Mouse (Mus musculus) testis, adult 10 weeks (tissue): ENCODE results near the gene Diaph3. TPM values are rescaled to one million over a fixed set of nuclear protein-coding genes. Genes with fewer than 3 reads are reported as not detected.

Experiments
- polyA plus RNA-seq: library from polyadenylated mRNA; stranded (reverse); fragments of 350-450 nt; fragmentation: Illumina TruSeq; extraction: RNeasy Lipid Tissue Mini Kit (QIAGEN cat#74804); gene quantifications from one replicate; pipeline ENCODE4 v1.2.3, GENCODE M21; 2014; ENCODE audit warnings: low read depth, low replicate concordance

Diaph3 gene
- 67.2 TPM for polyA plus RNA-seq

DNA sequence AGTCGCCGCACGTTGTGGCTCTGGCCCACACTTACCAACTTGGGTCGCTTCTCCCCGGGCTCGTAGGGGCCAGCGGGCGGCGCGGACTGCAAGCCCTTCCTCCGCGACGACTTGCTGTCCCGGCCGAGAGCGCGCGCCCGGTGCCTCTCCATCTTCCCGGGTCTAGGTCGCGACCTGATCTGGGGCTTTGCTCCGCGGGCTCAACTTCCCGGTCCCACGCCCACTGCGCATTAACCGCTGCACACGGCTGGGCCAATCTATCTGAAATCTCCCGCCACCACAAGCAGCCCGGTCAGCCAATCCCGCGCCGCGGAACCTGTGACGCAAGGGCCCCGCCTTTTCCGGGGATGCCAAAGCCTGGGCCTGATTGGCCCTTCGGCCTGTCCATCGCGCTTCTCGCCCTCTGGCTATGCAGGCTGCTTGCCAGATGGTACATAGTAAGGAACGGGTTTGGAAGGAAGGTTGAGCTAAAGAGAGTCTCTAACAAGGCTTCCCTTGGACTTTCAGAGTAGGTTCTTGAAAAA lies at the start of gene Diaph3:
Gene Diaph3 (minus strand): TSS at position 273 of the 524 bp plus-strand sequence.

